Mouse (Mus musculus) hindbrain, embryonic 14.5 days (tissue): ENCODE data around the gene Krt8. TPM values are rescaled to one million over a fixed set of nuclear protein-coding genes. Genes with fewer than 3 reads are reported as not detected.
A peak's percentile ranks its signal among the peaks of the same experiment; 100 is the strongest.

Experiments used
- ATAC-seq: fragments of 200-750 bp; cut with Nextera tagmentation; 2 replicates; pipeline ENCODE4 v1.8.0; 2017; ENCODE audit warnings: moderate number of reproducible peaks, mild to moderate bottlenecking, moderate TSS enrichment, moderate library complexity; ENCODE audit not compliant: low FRiP score
- DNase-seq: peaks from one replicate; pipeline ENCODE4 v3.0.0-alpha.2; 2015; ENCODE audit warnings: low spot score
- H3K27ac ChIP-seq: fragments of 300-500 bp; sonication (generic); 2 replicates; pipeline ENCODE4 v1.5.1; 2014; ENCODE audit warnings: mild to moderate bottlenecking, moderate library complexity
- H3K27me3 ChIP-seq: fragments of 300-500 bp; sonication (generic); 2 replicates; pipeline ENCODE4 v1.6.1; 2014; ENCODE audit warnings: mild to moderate bottlenecking, low read length, mixed read lengths; ENCODE audit not compliant: control insufficient read depth, insufficient read depth
- H3K36me3 ChIP-seq: fragments of 300-500 bp; sonication (generic); replicated peaks from 2 replicates; pipeline ENCODE4 v1.6.1; 2014; ENCODE audit not compliant: control insufficient read depth, insufficient read depth
- H3K4me1 ChIP-seq: fragments of 300-500 bp; sonication (generic); replicated peaks from 2 replicates; pipeline ENCODE4 v1.6.1; 2014; ENCODE audit warnings: antibody characterized with exemption, low read length, mixed read lengths; ENCODE audit not compliant: control insufficient read depth, insufficient read depth
- H3K4me2 ChIP-seq: fragments of 300-500 bp; sonication (generic); replicated peaks from 2 replicates; pipeline ENCODE4 v1.6.1; 2014; ENCODE audit warnings: mild to moderate bottlenecking, moderate library complexity
- H3K4me3 ChIP-seq: fragments of 300-500 bp; sonication (generic); replicated peaks from 2 replicates; pipeline ENCODE4 v1.5.1; 2014; ENCODE audit warnings: mild to moderate bottlenecking, low read length
- H3K9ac ChIP-seq: fragments of 300-500 bp; sonication (generic); 2 replicates; pipeline ENCODE4 v1.6.1; 2014
- H3K9me3 ChIP-seq: fragments of 300-500 bp; sonication (generic); 2 replicates; pipeline ENCODE4 v1.6.1; 2016; ENCODE audit warnings: low read length; ENCODE audit not compliant: control insufficient read depth
- WGBS: fragments of 180-500 bp; shearing (Covaris S2); extraction: QIAGEN DNeasy Blood & Tissue Kit; methylation state at CpG from one replicate; pipeline ENCODE4 v1.1.7; 2014; 5-methylcytosine and 5-hydroxymethylcytosine counted together
- polyA plus RNA-seq: library from polyadenylated mRNA; unstranded; fragments of >200 nt; fragmentation: Nextera tagmentation; extraction: Ambion mirVana; gene quantifications from 2 replicates; pipeline ENCODE4 v1.2.1, GENCODE M21; 2014

Krt8 gene
- polyA plus RNA-seq, 1 experiment from 2014 or later: 6.8 TPM

GRCm38 (mm10) chr15:101983949-101984601 lies 20.2 kb downstream of the Krt8 start:
- 3% methylated on average over 15 of the region's 15 CpGs for WGBS
- ATAC-seq (peak; percentile 97), DNase-seq (peak; percentile 100)
- H3K4me1 ChIP-seq: no peaks in the 10 kb centered on the region
- peak overlapping the region; percentile 39 for H3K9ac ChIP-seq
- no peaks in the 10 kb centered on the region for H3K9me3 ChIP-seq
- peak overlapping the region; percentile 16 for H3K4me3 ChIP-seq
- no peaks in the 10 kb centered on the region for H3K27me3 ChIP-seq
- H3K4me2 ChIP-seq: peak overlapping the region; percentile 46
- peak overlapping the region; percentile 81 for H3K27ac ChIP-seq
- no peaks in the 10 kb centered on the region for H3K36me3 ChIP-seq

- peak overlapping the region; percentile 39; the same call in 1 of the 2 replicates for H3K9ac ChIP-seq
- no peaks in the 10 kb centered on the region for H3K27me3 ChIP-seq
- ATAC-seq (no peak), DNase-seq (no peak)
- peak overlapping the region; percentile 81 for H3K27ac ChIP-seq
- 82% methylated on average over 13 of the region's 13 CpGs for WGBS
- peak overlapping the region; percentile 46 for H3K4me2 ChIP-seq
- no peaks in the 10 kb centered on the region for H3K4me1 ChIP-seq
- H3K9me3 ChIP-seq: no peaks in the 10 kb centered on the region
- peak overlapping the region; percentile 16; the same call in 1 of the 2 replicates for H3K4me3 ChIP-seq
- H3K36me3 ChIP-seq: no peaks in the 10 kb centered on the region
Measured at GRCm38 (mm10) chr15:101983315-101983948, 20.9 kb downstream of the Krt8 start.

GRCm38 (mm10) chr15:101980849-101981248 lies 23.4 kb downstream of the Krt8 start:
- Histone ChIP-seq H3K27me3 (no peaks in the 10 kb centered on the region), H3K9me3 (no peaks in the 10 kb centered on the region), H3K27ac (no peak overlapping the region), H3K4me2 (no peak overlapping the region), H3K9ac (no peak overlapping the region), H3K4me3 (no peak overlapping the region), H3K36me3 (no peaks in the 10 kb centered on the region), H3K4me1 (peaks cover 11% of the 10 kb centered on the region)
- DNase-seq (no peak), ATAC-seq (no peak)
- 67% methylated on average over 5 of the region's 6 CpGs for WGBS

GRCm38 (mm10) chr15:101977043-101977726 lies 27.1 kb downstream of the Krt8 start:
- Histone ChIP-seq H3K36me3 (no peaks in the 10 kb centered on the region), H3K4me3 (peak overlapping the region; percentile 34), H3K9ac (peak overlapping the region; percentile 55), H3K4me1 (peaks cover 11% of the 10 kb centered on the region), H3K4me2 (peak overlapping the region; percentile 81), H3K9me3 (no peaks in the 10 kb centered on the region), H3K27me3 (no peaks in the 10 kb centered on the region), H3K27ac (no peak overlapping the region; the same call in 1 of the 2 replicates)
- DNase-seq (peak; percentile 69), ATAC-seq (peak; percentile 76)
- WGBS: 6% methylated on average over 20 of the region's 39 CpGs

- peak overlapping the region; percentile 81 for H3K4me2 ChIP-seq
- H3K9ac ChIP-seq: peak overlapping the region; percentile 55
- H3K4me3 ChIP-seq: no peak overlapping the region
- DNase-seq (no peak), ATAC-seq (no peak)
- no peaks in the 10 kb centered on the region for H3K9me3 ChIP-seq
- 58% methylated on average over 3 of the region's 3 CpGs for WGBS
- peaks cover 11% of the 10 kb centered on the region for H3K4me1 ChIP-seq
- no peaks in the 10 kb centered on the region for H3K36me3 ChIP-seq
- no peak overlapping the region; the same call in 1 of the 2 replicates for H3K27ac ChIP-seq
- H3K27me3 ChIP-seq: no peaks in the 10 kb centered on the region
Measured at GRCm38 (mm10) chr15:101976641-101977040, 27.6 kb downstream of the Krt8 start.

- Histone ChIP-seq H3K36me3 (no peaks in the 10 kb centered on the region), H3K27ac (no peak overlapping the region), H3K9me3 (no peaks in the 10 kb centered on the region), H3K27me3 (no peaks in the 10 kb centered on the region), H3K9ac (no peak overlapping the region), H3K4me2 (no peak overlapping the region), H3K4me3 (no peak overlapping the region), H3K4me1 (peaks cover 11% of the 10 kb centered on the region)
- ATAC-seq (no peak), DNase-seq (no peak)
- WGBS: 59% methylated on average over 5 of the region's 5 CpGs
Measured at GRCm38 (mm10) chr15:101976023-101976422, 28.3 kb downstream of the Krt8 start.

GRCm38 (mm10) chr15:101974083-101974845 lies 30.0 kb downstream of the Krt8 start:
- WGBS: 56% methylated on average over 16 of the region's 16 CpGs
- no peak overlapping the region for H3K4me3 ChIP-seq
- ATAC-seq: no peak
- no peaks in the 10 kb centered on the region for H3K36me3 ChIP-seq
- peaks cover 11% of the 10 kb centered on the region for H3K4me1 ChIP-seq
- no peak overlapping the region for H3K9ac ChIP-seq
- H3K27ac ChIP-seq: no peak overlapping the region
- H3K4me2 ChIP-seq: no peak overlapping the region
- H3K9me3 ChIP-seq: no peaks in the 10 kb centered on the region
- DNase-seq: no peak
- no peaks in the 10 kb centered on the region for H3K27me3 ChIP-seq

- Histone ChIP-seq H3K36me3 (no peaks in the 10 kb centered on the region), H3K4me1 (peaks cover 11% of the 10 kb centered on the region), H3K9me3 (no peaks in the 10 kb centered on the region), H3K9ac (no peak overlapping the region), H3K4me2 (no peak overlapping the region), H3K27me3 (no peaks in the 10 kb centered on the region), H3K27ac (no peak overlapping the region), H3K4me3 (no peak overlapping the region)
- WGBS: 11% methylated on average over 15 of the region's 15 CpGs
- DNase-seq (peak; percentile 98), ATAC-seq (peak; percentile 46)
Measured at GRCm38 (mm10) chr15:101973414-101974077, 30.7 kb downstream of the Krt8 start.
